Mouse (Mus musculus) cortical plate, adult 2 months (tissue): Measurements from ENCODE around the gene Zbtb7a.

Experiments used
- CTCF ChIP-seq: fragments of 200-500 bp; IDR thresholded peaks from 2 replicates; pipeline ENCODE4 v1.5.1; 2011; ENCODE audit warnings: mild to moderate bottlenecking, control low read depth, low read length; ENCODE audit not compliant: insufficient read depth; ENCODE audit errors: extremely low read depth
- POLR2A ChIP-seq: fragments of 200-500 bp; IDR thresholded peaks from 2 replicates; pipeline ENCODE4 v1.6.1; 2011; ENCODE audit warnings: mild to moderate bottlenecking, low read length, control low read depth; ENCODE audit not compliant: insufficient read depth; ENCODE audit errors: extremely low read depth

GRCm38 (mm10) chr10:81138821-81139528 is 4.0 kb downstream of the Zbtb7a start:
- TF ChIP-seq CTCF (no peak), POLR2A (no peak)
